Mouse (Mus musculus) lung, postnatal 0 days (tissue): ENCODE results near the gene Hspa2.

ENCODE experiments used
- CTCF ChIP-seq: IDR thresholded peaks from 2 replicates; pipeline ENCODE4 v1.5.1; 2016; ENCODE audit warnings: antibody characterized with exemption, mild to moderate bottlenecking
- EP300 ChIP-seq: IDR thresholded peaks from 2 replicates; pipeline ENCODE4 v1.6.1; 2016; ENCODE audit warnings: antibody characterized with exemption, mild to moderate bottlenecking, control low read depth

DNA sequence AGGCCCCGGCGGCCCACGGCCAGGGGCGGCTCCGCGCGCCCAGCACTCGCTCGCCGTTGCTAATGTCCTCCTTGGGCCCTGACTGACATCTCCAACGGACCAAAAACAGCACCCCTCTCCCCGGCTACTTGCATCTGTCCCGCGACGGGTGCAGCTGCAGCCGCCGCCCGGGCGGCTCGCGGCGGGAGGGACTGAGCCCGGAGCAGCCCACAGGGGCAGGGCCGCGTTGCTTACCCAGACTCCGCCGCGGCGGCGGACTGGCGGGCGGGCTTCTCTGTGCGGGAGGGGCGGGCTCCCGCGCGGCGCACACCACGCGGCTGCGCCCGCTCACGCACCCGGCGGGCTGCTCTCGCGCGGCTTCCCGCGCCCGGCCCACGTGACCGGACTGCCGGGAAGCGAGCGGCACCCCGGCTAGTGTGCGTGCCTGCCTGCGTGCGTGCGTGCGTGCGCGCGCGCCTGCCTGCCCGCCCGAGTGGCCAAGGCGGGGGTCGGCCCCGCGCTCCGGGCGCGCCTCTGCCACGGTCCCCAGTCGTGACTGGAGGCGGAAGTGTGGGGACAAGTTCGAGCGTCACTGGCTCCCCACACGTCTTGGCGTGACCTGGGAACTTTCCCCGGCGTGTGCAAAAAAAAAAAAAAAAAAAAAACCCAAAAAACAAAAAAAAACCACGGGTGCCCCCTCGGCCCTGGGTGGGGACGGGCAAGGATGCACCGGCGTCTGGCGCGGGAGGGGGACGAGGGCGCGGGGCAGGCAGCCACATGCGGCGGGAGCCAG lies 34.6 kb upstream of the Hspa2 start, which contains the start of gene Zbtb25:
- no peak for TF ChIP-seq CTCF
- TF ChIP-seq EP300: no peak
